Mouse (Mus musculus) megakaryocyte, embryonic 14.5 days (primary cell): ENCODE results near the gene Dnm1l.
"Not testable (repeated sequence)": the region's sequence is repeated elsewhere in the genome, so short reads cannot be mapped to it uniquely, and the experiment has no call there.

Experiments used
- FLI1 ChIP-seq: IDR thresholded peaks from 2 replicates; pipeline ENCODE4 v1.6.1; 2012; ENCODE audit warnings: low read length, inconsistent platforms, mixed read lengths
- GATA1 ChIP-seq: IDR thresholded peaks from 3 replicates; pipeline ENCODE4 v1.6.1; 2012; ENCODE audit warnings: mixed read lengths, low read length, inconsistent platforms, borderline replicate concordance

DNA sequence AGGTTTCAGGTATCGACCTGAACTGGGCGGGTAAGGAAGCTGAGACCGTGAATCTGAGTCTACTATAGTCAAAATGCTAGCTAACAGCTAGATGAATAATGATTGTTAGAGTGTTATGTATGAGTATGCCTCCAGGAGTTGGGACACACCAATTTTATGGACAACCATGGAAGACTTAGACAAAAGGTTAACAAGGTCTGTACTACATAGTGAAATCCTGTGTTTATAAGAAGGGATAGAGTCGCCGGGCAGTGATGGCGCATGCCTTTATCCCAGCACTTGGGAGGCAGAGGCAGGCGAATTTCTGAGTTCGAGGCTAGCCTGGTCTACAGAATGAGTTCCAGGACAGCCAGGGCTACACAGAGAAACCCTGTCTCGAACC is 333 bp upstream of the Dnm1l start:
- not testable (repeated sequence) for TF ChIP-seq GATA1, FLI1
